ENCODE assay signal across 8 mouse cellular contexts in genomic region chr12:88709223-88709622, GRCm38 (mm10). TPM values are rescaled to one million over a fixed set of nuclear protein-coding genes. Genes with fewer than 3 reads are reported as not detected.
A peak's percentile ranks its signal among the peaks of the same experiment; 100 is the strongest.
DNase-seq lines count a peak whose midpoint lies in the region; ATAC-seq and TF ChIP-seq lines count a peak whose summit lies in the region.

No protein-coding gene starts in this region.

- intact Hi-C loops in left cerebral cortex, postnatal 4 days (cut with DNase I): loop anchor here (10.0 kb wide), 1 partner anchor 304 kb away; no protein-coding TSS in a partner anchor
- intact Hi-C loops in left cerebral cortex, postnatal 36 days (cut with DNase I): loop anchor here (10.0 kb wide), 1 partner anchor 304 kb away; no protein-coding TSS in a partner anchor

- DNase-seq in left cerebral cortex, postnatal 4 days: peak; percentile 78
- DNase-seq in left cerebral cortex, postnatal 36 days (ENCODE audit: low spot score in 2 of 2): no peak
- peak; percentile 60 for DNase-seq in brain, adult 2 months (ENCODE audit: low read depth, low spot score)
- DNase-seq in forebrain, postnatal 0 days: peak; percentile 59
- DNase-seq in kidney, adult 18-20 months: peak; percentile 45
- DNase-seq in lung, postnatal 10 days: peak; percentile 75
- DNase-seq in left cerebral cortex, adult 8-10 months (ENCODE audit: low spot score in 2 of 2): no peak

- H3K9me3 ChIP-seq in forebrain, postnatal 0 days (ENCODE audit: low read length): no peaks in the 10 kb centered on the region
- no peaks in the 10 kb centered on the region for H3K9me3 ChIP-seq in stomach, embryonic 16.5 days (replicated peaks; ENCODE audit: control insufficient read depth, low read length)

- no peak overlapping the region for H3K27ac ChIP-seq in forebrain, postnatal 0 days (ENCODE audit: low read depth, low read length)
- no peak overlapping the region for H3K27ac ChIP-seq in stomach, embryonic 16.5 days (ENCODE audit: low read length)

- no peaks in the 10 kb centered on the region for H3K4me1 ChIP-seq in forebrain, postnatal 0 days (ENCODE audit: insufficient read depth)
- H3K4me1 ChIP-seq in stomach, embryonic 16.5 days (ENCODE audit: control insufficient read depth, insufficient read depth, low read length): no peaks in the 10 kb centered on the region

- peak; percentile 86 for ATAC-seq in forebrain, postnatal 0 days
- peak; percentile 53; the same call in 1 of the 2 replicates for ATAC-seq in stomach, embryonic 16.5 days (ENCODE audit: insufficient read depth, low FRiP score)

- no peaks in the 10 kb centered on the region for H3K36me3 ChIP-seq in forebrain, postnatal 0 days (ENCODE audit: insufficient read depth)
- H3K36me3 ChIP-seq in stomach, embryonic 16.5 days (ENCODE audit: control insufficient read depth, insufficient read depth, low read length): no peaks in the 10 kb centered on the region

- H3K4me3 ChIP-seq in forebrain, postnatal 0 days (ENCODE audit: low read depth, low read length): no peak overlapping the region
- no peak overlapping the region for H3K4me3 ChIP-seq in stomach, embryonic 16.5 days (replicated peaks; ENCODE audit: low read length)

- no peak overlapping the region for H3K9ac ChIP-seq in forebrain, postnatal 0 days
- no peak overlapping the region for H3K9ac ChIP-seq in stomach, embryonic 16.5 days (ENCODE audit: low read length)

- peak; percentile 62 for TF ChIP-seq CTCF in forebrain, postnatal 0 days (IDR thresholded peaks at IDR 0.05; ENCODE audit: low read depth)

- no peaks in the 10 kb centered on the region for H3K27me3 ChIP-seq in forebrain, postnatal 0 days (ENCODE audit: insufficient read depth, low read length)
- no peaks in the 10 kb centered on the region for H3K27me3 ChIP-seq in stomach, embryonic 16.5 days (ENCODE audit: control insufficient read depth, insufficient read depth, low read length)

- 9% methylated on average over 11 of the region's 11 CpGs for WGBS in forebrain, postnatal 0 days
- 7% methylated on average over 11 of the region's 11 CpGs for WGBS in stomach, embryonic 16.5 days

- H3K4me2 ChIP-seq in forebrain, postnatal 0 days (ENCODE audit: low read depth): no peak overlapping the region
- no peak overlapping the region for H3K4me2 ChIP-seq in stomach, embryonic 16.5 days (ENCODE audit: low read depth, low read length)

RNA-seq across cellular contexts. Expression of gene Nrxn3, which starts 13.5 kb away (rescaled TPM):
- 100 to 1,000 TPM; 153 to 159 TPM for total RNA-seq in left cerebral cortex, postnatal 4 days (2021)
- total RNA-seq in left cerebral cortex, postnatal 36 days (2021): 100 to 1,000 TPM; 214 to 265 TPM
- total RNA-seq in forebrain, postnatal 0 days (2014; rRNA removed): 60.1 and 94.6 TPM in 2 replicates
- polyA plus RNA-seq in forebrain, postnatal 0 days (2015; fragmentation: Nextera tagmentation; extraction: Ambion mirVana): 32.7 and 59.9 TPM in 2 replicates
- polyA plus RNA-seq in stomach, embryonic 16.5 days (2015; fragmentation: Nextera tagmentation; extraction: Ambion mirVana): 2.2 TPM in 2 replicates
- total RNA-seq in left cerebral cortex, adult 8-10 months (2022): 100 to 1,000 TPM; 226 to 258 (median 238) TPM

Comparison
In these comparisons a context has a peak if more than half of its experiments do, and no peak if none do; other contexts are left out.
1. DNase-seq: peak in left cerebral cortex, postnatal 4 days (single experiment), brain, adult 2 months (single experiment), forebrain, postnatal 0 days (single experiment), kidney, adult 18-20 months (single experiment) and lung, postnatal 10 days (single experiment); none in left cerebral cortex, postnatal 36 days (0 of 2) and left cerebral cortex, adult 8-10 months (0 of 2).